Mouse (Mus musculus) forebrain, embryonic 12.5 days (tissue): ENCODE results near the gene Gm26558. TPM values are rescaled to one million over a fixed set of nuclear protein-coding genes. Genes with fewer than 3 reads are reported as not detected.

ENCODE experiments used
- ATAC-seq: fragments of 200-750 bp; cut with Nextera tagmentation; 2 replicates; pipeline ENCODE4 v1.8.0; 2017; ENCODE audit warnings: moderate TSS enrichment; ENCODE audit not compliant: low FRiP score
- H3K27ac ChIP-seq: fragments of 300-500 bp; sonication (generic); 2 replicates; pipeline ENCODE4 v1.5.1; 2016; ENCODE audit warnings: mild to moderate bottlenecking
- H3K27me3 ChIP-seq: fragments of 300-500 bp; sonication (generic); 2 replicates; pipeline ENCODE4 v1.6.1; 2016; ENCODE audit warnings: mild to moderate bottlenecking
- H3K36me3 ChIP-seq: fragments of 300-500 bp; sonication (generic); replicated peaks from 2 replicates; pipeline ENCODE4 v1.6.1; 2016; ENCODE audit warnings: mild to moderate bottlenecking
- H3K4me1 ChIP-seq: fragments of 300-500 bp; sonication (generic); 2 replicates; pipeline ENCODE4 v1.6.1; 2016
- H3K4me2 ChIP-seq: fragments of 300-500 bp; sonication (generic); 2 replicates; pipeline ENCODE4 v1.6.1; 2016; ENCODE audit warnings: mild to moderate bottlenecking, moderate library complexity
- H3K4me3 ChIP-seq: fragments of 300-500 bp; sonication (generic); replicated peaks from 2 replicates; pipeline ENCODE4 v1.5.1; 2016; ENCODE audit warnings: mild to moderate bottlenecking
- H3K9ac ChIP-seq: fragments of 300-500 bp; sonication (generic); 2 replicates; pipeline ENCODE4 v1.6.1; 2016; ENCODE audit warnings: mild to moderate bottlenecking
- H3K9me3 ChIP-seq: fragments of 300-500 bp; sonication (generic); 2 replicates; pipeline ENCODE4 v1.6.1; 2016
- WGBS: fragments of 180-500 bp; shearing (Covaris S2); methylation state at CpG from one replicate; pipeline ENCODE4 v1.1.7; 2016; 5-methylcytosine and 5-hydroxymethylcytosine counted together
- polyA plus RNA-seq: library from polyadenylated mRNA; unstranded; fragments of >200 nt; fragmentation: Nextera tagmentation; extraction: Ambion mirVana; gene quantifications from 2 replicates; pipeline ENCODE4 v1.2.1, GENCODE M21; 2016

Gene Gm26558
- polyA plus RNA-seq, 1 experiment from 2014 or later, result 4.4 TPM

- Histone ChIP-seq H3K4me3 (no peak overlapping the region), H3K36me3 (no peaks in the 10 kb centered on the region), H3K27me3 (no peaks in the 10 kb centered on the region), H3K9ac (no peak overlapping the region), H3K27ac (no peak overlapping the region), H3K4me1 (no peaks in the 10 kb centered on the region), H3K4me2 (no peak overlapping the region), H3K9me3 (no peaks in the 10 kb centered on the region)
- ATAC-seq, result no peak
- 68% methylated on average over 2 of the region's 2 CpGs for WGBS
Measured at GRCm38 (mm10) chr2:70616076-70616475, 45.8 kb downstream of the Gm26558 start.

- Histone ChIP-seq H3K4me2 (no peak overlapping the region), H3K9me3 (no peaks in the 10 kb centered on the region), H3K9ac (no peak overlapping the region), H3K4me3 (no peak overlapping the region), H3K27me3 (no peaks in the 10 kb centered on the region), H3K36me3 (no peaks in the 10 kb centered on the region), H3K27ac (no peak overlapping the region), H3K4me1 (no peaks in the 10 kb centered on the region)
- 90% methylated on average over 7 of the region's 7 CpGs for WGBS
- no peak for ATAC-seq
Measured at GRCm38 (mm10) chr2:70614745-70615351, 47.1 kb downstream of the Gm26558 start.

Other genes starting within 250 kb of the Gm26558 start
- 9.1 and 13.6 TPM in 2 replicates for gene Sp5, start 187.2 kb downstream of the Gm26558 start, polyA plus RNA-seq
- 1.3 and 1.4 TPM in 2 replicates for gene Erich2, start 153.3 kb downstream of the Gm26558 start, polyA plus RNA-seq
- 24.2 and 28.6 TPM in 2 replicates for gene Gad1, start 109.0 kb downstream of the Gm26558 start, polyA plus RNA-seq
- gene Gorasp2, start 532 bp downstream of the Gm26558 start, polyA plus RNA-seq, result 127 and 136 TPM in 2 replicates
- gene Tlk1, start 163.6 kb upstream of the Gm26558 start, polyA plus RNA-seq, result 31.4 and 40.0 TPM in 2 replicates